Mouse (Mus musculus): ENCODE data around the gene Alkbh7.

Alkbh7 gene

GRCm38 (mm10) chr17:57031661-57032420 is 34.7 kb downstream of the Alkbh7 start:
- peak; percentile 100 for DNase-seq

DNA sequence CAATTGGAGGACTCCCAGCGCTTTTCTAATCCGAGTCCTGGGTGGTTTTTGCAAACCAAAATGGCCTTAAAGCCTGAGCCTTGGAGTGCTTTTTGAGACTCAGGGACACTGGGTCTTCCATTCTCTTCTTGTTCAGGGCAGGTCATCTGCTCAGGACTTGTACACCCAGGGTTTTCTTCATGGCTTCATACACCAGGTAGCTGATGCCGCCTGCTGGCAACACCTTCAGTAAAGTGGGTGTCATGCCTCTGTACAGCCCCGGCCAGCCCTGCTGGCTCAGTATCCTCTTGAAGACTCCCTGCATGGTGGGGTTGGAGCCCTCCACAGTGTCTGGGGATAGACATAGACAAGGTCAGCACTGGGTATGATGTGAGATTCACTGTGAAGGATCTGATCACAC is 35.7 kb downstream of the Alkbh7 start:
- DNase-seq, result no peak

DNA sequence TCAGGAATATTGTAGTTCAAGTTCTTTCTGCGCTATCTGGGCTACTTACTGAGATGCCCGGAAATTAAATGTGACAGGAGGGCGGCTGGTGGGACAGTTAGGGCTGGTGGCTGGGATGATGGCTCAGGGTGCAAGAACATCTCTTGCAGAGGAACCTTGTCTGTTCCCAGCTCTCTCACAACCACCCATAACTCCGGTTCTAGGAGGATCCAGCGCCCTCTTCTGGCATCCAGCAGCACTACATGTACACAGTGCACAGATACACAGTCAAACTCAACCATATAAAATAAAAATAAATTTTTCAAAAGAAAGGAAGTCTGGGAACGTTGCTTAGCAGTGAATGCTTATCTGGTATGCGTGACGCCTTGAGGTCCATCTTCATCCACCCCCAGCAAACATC is 41.8 kb downstream of the Alkbh7 start:
- DNase-seq, result no peak

DNA sequence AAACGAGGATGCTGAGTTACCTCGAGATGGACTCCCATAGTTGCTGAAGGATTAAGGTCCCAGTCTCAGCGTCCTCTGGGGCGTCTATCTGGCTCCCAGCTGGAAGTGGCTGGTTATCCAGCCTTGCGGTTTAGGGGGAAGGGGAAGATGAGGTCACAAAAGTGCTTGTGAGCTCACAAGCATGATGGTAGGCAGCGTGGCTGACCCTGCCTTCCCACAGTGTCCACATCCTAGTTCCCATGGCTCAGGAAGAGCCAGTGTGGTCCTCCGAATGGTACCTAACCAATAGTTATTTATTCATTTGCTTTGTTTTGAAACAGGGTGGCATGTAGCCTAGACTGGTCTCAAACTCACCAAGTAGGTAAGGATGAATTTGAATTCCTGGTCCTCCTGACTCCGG is 44.4 kb downstream of the Alkbh7 start, which contains the start of gene Slc25a41:
TSS of gene Slc25a41 (minus strand) at position 101 of the 400 bp plus-strand sequence.
- DNase-seq, result no peak

DNA sequence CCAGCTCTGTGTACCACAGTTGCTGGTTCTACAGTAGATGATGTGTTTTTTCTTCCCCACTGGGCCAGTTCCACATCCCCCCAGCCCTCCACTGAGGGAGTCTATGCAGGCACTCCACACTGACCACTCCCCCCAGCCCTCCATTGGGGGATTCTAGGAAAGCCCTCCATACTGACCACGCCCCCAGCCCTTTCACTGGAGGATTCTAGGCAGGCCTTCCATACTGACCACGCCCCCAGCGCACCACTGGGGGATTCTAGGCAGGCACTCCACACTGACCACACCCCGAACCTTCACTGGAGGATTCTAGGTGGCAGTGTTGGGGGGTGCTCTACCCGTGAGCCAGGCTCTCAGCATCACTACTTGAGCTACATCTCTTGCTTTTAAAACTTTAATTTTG is 50.3 kb downstream of the Alkbh7 start:
- DNase-seq, result no peak

DNA sequence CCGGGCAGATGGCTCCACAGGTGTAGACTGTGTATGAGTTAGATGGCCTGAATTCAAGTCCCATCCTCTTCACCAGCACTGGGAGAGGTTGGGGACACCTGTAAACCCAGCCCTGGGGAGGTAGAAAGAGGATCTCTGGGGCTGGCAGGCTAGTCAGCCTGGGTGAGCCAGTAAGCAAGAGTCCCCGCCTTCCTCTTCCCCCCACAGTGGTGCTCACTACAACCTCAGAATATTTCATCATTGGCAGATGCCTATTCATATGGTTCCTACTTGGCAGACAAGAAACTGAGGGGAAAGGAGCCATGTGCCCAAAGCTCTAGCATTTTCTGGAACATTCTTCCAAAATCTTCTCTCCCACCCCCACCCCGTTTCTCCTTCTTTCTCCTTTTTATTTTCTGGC is 51.7 kb downstream of the Alkbh7 start:
- no peak for DNase-seq
